Mouse (Mus musculus) heart, embryonic 12.5 days (tissue): ENCODE measurements around the gene Slc12a9. TPM values are rescaled to one million over a fixed set of nuclear protein-coding genes. Genes with fewer than 3 reads are reported as not detected.
A peak's percentile ranks its signal among the peaks of the same experiment; 100 is the strongest.

Experiments used
- ATAC-seq: fragments of 200-750 bp; cut with Nextera tagmentation; 2 replicates; pipeline ENCODE4 v1.8.0; 2017; ENCODE audit warnings: moderate TSS enrichment, moderate library complexity; ENCODE audit not compliant: insufficient number of reproducible peaks, low FRiP score
- H3K27ac ChIP-seq: fragments of 300-500 bp; sonication (generic); 2 replicates; pipeline ENCODE4 v1.5.1; 2016; ENCODE audit warnings: mild to moderate bottlenecking, moderate library complexity; ENCODE audit not compliant: poor library complexity, severe bottlenecking
- H3K27me3 ChIP-seq: fragments of 300-500 bp; sonication (generic); replicated peaks from 2 replicates; pipeline ENCODE4 v1.6.1; 2016; ENCODE audit warnings: mild to moderate bottlenecking, moderate library complexity
- H3K36me3 ChIP-seq: fragments of 300-500 bp; sonication (generic); 2 replicates; pipeline ENCODE4 v1.6.1; 2016; ENCODE audit warnings: mild to moderate bottlenecking, moderate library complexity
- H3K4me1 ChIP-seq: fragments of 300-500 bp; sonication (generic); replicated peaks from 2 replicates; pipeline ENCODE4 v1.6.1; 2016; ENCODE audit warnings: mild to moderate bottlenecking
- H3K4me2 ChIP-seq: fragments of 300-500 bp; sonication (generic); 2 replicates; pipeline ENCODE4 v1.6.1; 2016; ENCODE audit warnings: mild to moderate bottlenecking, moderate library complexity
- H3K4me3 ChIP-seq: fragments of 300-500 bp; sonication (generic); 2 replicates; pipeline ENCODE4 v1.5.1; 2016; ENCODE audit warnings: mild to moderate bottlenecking
- H3K9ac ChIP-seq: fragments of 300-500 bp; sonication (generic); 2 replicates; pipeline ENCODE4 v1.6.1; 2016; ENCODE audit warnings: mild to moderate bottlenecking, moderate library complexity
- H3K9me3 ChIP-seq: fragments of 300-500 bp; sonication (generic); replicated peaks from 2 replicates; pipeline ENCODE4 v1.6.1; 2016; ENCODE audit warnings: mild to moderate bottlenecking, moderate library complexity
- WGBS: fragments of 180-500 bp; shearing (Covaris S2); methylation state at CpG from one replicate; pipeline ENCODE4 v1.1.7; 2016; 5-methylcytosine and 5-hydroxymethylcytosine counted together
- polyA plus RNA-seq: library from polyadenylated mRNA; unstranded; fragments of >200 nt; fragmentation: Nextera tagmentation; extraction: Ambion mirVana; gene quantifications from 2 replicates; pipeline ENCODE4 v1.2.1, GENCODE M21; 2016

The Slc12a9 gene
- polyA plus RNA-seq, 1 experiment from 2014 or later: 9.4 TPM

- peaks cover 21% of the 10 kb centered on the region for H3K27me3 ChIP-seq
- H3K9ac ChIP-seq: peak overlapping the region; percentile 80
- WGBS: 7% methylated on average over 18 of the region's 18 CpGs
- peak; percentile 27 for ATAC-seq
- H3K4me3 ChIP-seq: peak overlapping the region; percentile 60
- peak overlapping the region; percentile 94 for H3K4me2 ChIP-seq
- H3K4me1 ChIP-seq: peaks cover 26% of the 10 kb centered on the region
- peaks cover 49% of the 10 kb centered on the region for H3K36me3 ChIP-seq
- H3K9me3 ChIP-seq: no peaks in the 10 kb centered on the region
- H3K27ac ChIP-seq: peak overlapping the region; percentile 88
Measured at GRCm38 (mm10) chr5:137294744-137295093, 38.7 kb downstream of the Slc12a9 start.

GRCm38 (mm10) chr5:137293839-137294743, 39.3 kb downstream of the Slc12a9 start, which contains the start of gene Ufsp1:
Ufsp1 (plus strand) TSS chr5:137294629.
- no peaks in the 10 kb centered on the region for H3K9me3 ChIP-seq
- peak within 1 kb of the TSS; percentile 94 for H3K4me2 ChIP-seq
- peak; percentile 91 for ATAC-seq
- WGBS: under 1% methylated on average over 52 of the region's 52 CpGs
- H3K27ac ChIP-seq: peak within 1 kb of the TSS; percentile 88
- peaks cover 42% of the 10 kb centered on the region for H3K36me3 ChIP-seq
- H3K9ac ChIP-seq: peak within 1 kb of the TSS; percentile 84
- H3K4me1 ChIP-seq: peaks cover 32% of the 10 kb centered on the region
- H3K27me3 ChIP-seq: peaks cover 27% of the 10 kb centered on the region
- peak within 1 kb of the TSS; percentile 60 for H3K4me3 ChIP-seq

- peak overlapping the region; percentile 94 for H3K4me2 ChIP-seq
- peaks cover 34% of the 10 kb centered on the region for H3K36me3 ChIP-seq
- peak overlapping the region; percentile 60 for H3K4me3 ChIP-seq
- H3K9me3 ChIP-seq: no peaks in the 10 kb centered on the region
- peaks cover 40% of the 10 kb centered on the region for H3K4me1 ChIP-seq
- ATAC-seq: peak; percentile 39; the same call in 1 of the 2 replicates
- peaks cover 33% of the 10 kb centered on the region for H3K27me3 ChIP-seq
- H3K27ac ChIP-seq: peak overlapping the region; percentile 88
- H3K9ac ChIP-seq: peak overlapping the region; percentile 70
- WGBS: 2% methylated on average over 15 of the region's 15 CpGs
Measured at GRCm38 (mm10) chr5:137293282-137293681, 40.1 kb downstream of the Slc12a9 start.

GRCm38 (mm10) chr5:137291381-137291926, 41.9 kb downstream of the Slc12a9 start:
- no peak overlapping the region for H3K4me3 ChIP-seq
- no peaks in the 10 kb centered on the region for H3K9me3 ChIP-seq
- WGBS: 71% methylated on average over 15 of the region's 15 CpGs
- H3K27me3 ChIP-seq: peaks cover 45% of the 10 kb centered on the region
- peaks cover 56% of the 10 kb centered on the region for H3K4me1 ChIP-seq
- H3K36me3 ChIP-seq: peaks cover 16% of the 10 kb centered on the region
- no peak overlapping the region for H3K9ac ChIP-seq
- no peak for ATAC-seq
- no peak overlapping the region for H3K27ac ChIP-seq
- H3K4me2 ChIP-seq: peak overlapping the region; percentile 86

GRCm38 (mm10) chr5:137290677-137291076, 42.7 kb downstream of the Slc12a9 start:
- H3K9me3 ChIP-seq: no peaks in the 10 kb centered on the region
- peak overlapping the region; percentile 27 for H3K4me3 ChIP-seq
- H3K4me2 ChIP-seq: peak overlapping the region; percentile 86
- H3K36me3 ChIP-seq: peaks cover 8% of the 10 kb centered on the region
- H3K27me3 ChIP-seq: peaks cover 45% of the 10 kb centered on the region
- peak; percentile 58 for ATAC-seq
- H3K4me1 ChIP-seq: peaks cover 56% of the 10 kb centered on the region
- H3K9ac ChIP-seq: peak overlapping the region; percentile 69; the same call in 1 of the 2 replicates
- WGBS: 21% methylated on average over 15 of the region's 15 CpGs
- H3K27ac ChIP-seq: peak overlapping the region; percentile 41; the same call in 1 of the 2 replicates

GRCm38 (mm10) chr5:137289591-137290365, 43.6 kb downstream of the Slc12a9 start:
- peaks cover 48% of the 10 kb centered on the region for H3K4me1 ChIP-seq

GRCm38 (mm10) chr5:137288999-137289470, 44.4 kb downstream of the Slc12a9 start:
- H3K4me1 ChIP-seq: peaks cover 47% of the 10 kb centered on the region
- H3K4me2 ChIP-seq: peak overlapping the region; percentile 86
- peak overlapping the region; percentile 45 for H3K4me3 ChIP-seq
- peak overlapping the region; percentile 70 for H3K27ac ChIP-seq
- H3K27me3 ChIP-seq: peaks cover 45% of the 10 kb centered on the region
- no peaks in the 10 kb centered on the region for H3K9me3 ChIP-seq
- WGBS: 1% methylated on average over 25 of the region's 25 CpGs
- peak; percentile 7; the same call in 1 of the 2 replicates for ATAC-seq
- H3K9ac ChIP-seq: peak overlapping the region; percentile 69
- H3K36me3 ChIP-seq: no peaks in the 10 kb centered on the region

More at GRCm38 (mm10) chr5:137289591-137290365, 43.6 kb downstream of the Slc12a9 start:
- ATAC-seq: peak; percentile 48
- Histone ChIP-seq H3K27me3 (peaks cover 45% of the 10 kb centered on the region), H3K9me3 (no peaks in the 10 kb centered on the region), H3K9ac (peak overlapping the region; percentile 69), H3K27ac (peak overlapping the region; percentile 70), H3K4me3 (peak overlapping the region; percentile 45), H3K4me2 (peak overlapping the region; percentile 86), H3K36me3 (no peaks in the 10 kb centered on the region)
- WGBS: 40% methylated on average over 13 of the region's 13 CpGs

- WGBS: under 1% methylated on average over 45 of the region's 65 CpGs
- Histone ChIP-seq H3K36me3 (no peaks in the 10 kb centered on the region), H3K4me2 (peak overlapping the region; percentile 86), H3K4me1 (peaks cover 44% of the 10 kb centered on the region), H3K27me3 (peaks cover 45% of the 10 kb centered on the region), H3K27ac (peak overlapping the region; percentile 70), H3K9me3 (no peaks in the 10 kb centered on the region), H3K4me3 (peak overlapping the region; percentile 45), H3K9ac (peak overlapping the region; percentile 69)
- peak; percentile 26; the same call in 1 of the 2 replicates for ATAC-seq
Measured at GRCm38 (mm10) chr5:137287953-137288743, 45.2 kb downstream of the Slc12a9 start.

- peaks cover 39% of the 10 kb centered on the region for H3K4me1 ChIP-seq
- no peaks in the 10 kb centered on the region for H3K9me3 ChIP-seq
- no peaks in the 10 kb centered on the region for H3K36me3 ChIP-seq
- peaks cover 45% of the 10 kb centered on the region for H3K27me3 ChIP-seq
- peak within 1 kb of the TSS; percentile 45 for H3K4me3 ChIP-seq
- peak within 1 kb of the TSS; percentile 86 for H3K4me2 ChIP-seq
- peak within 1 kb of the TSS; percentile 70 for H3K27ac ChIP-seq
- 1% methylated on average over 40 of the region's 40 CpGs for whole genome bisulfite sequencing
- peak within 1 kb of the TSS; percentile 69 for H3K9ac ChIP-seq
- 0 out of 2 replicates have a peak, but pooled peaks have one; percentile 13 for ATAC-seq
Measured at GRCm38 (mm10) chr5:137287032-137287952, 46.1 kb downstream of the Slc12a9 start, which contains the start of gene Ache. Ache (plus strand) TSS chr5:137287519.
